Comparison of ENCODE assay signal across 9 mouse cellular contexts in the genomic region with DNA sequence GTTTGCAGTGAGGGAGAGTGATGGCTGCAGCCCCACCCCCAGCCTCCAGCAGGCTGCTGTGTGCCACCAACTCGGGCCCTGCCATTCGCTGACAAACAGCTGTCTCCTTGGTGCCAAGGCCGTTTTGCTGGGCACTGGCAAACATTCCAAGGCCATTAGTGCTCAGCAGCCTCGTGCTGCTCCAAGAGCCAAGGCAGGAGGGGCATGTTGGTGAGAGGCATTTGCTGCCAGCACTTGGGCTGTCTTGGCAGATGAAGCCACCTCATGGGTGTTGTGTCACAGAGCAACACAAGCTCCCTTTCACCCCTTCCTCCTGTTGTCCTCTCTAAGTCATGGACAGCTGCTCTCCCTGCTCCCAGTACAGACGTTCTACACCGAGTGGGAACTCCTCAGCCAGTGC. TPM values are rescaled to one million over a fixed set of nuclear protein-coding genes. Genes with fewer than 3 reads are reported as not detected.
DNase-seq lines count a peak whose midpoint lies in the region; ATAC-seq and TF ChIP-seq lines count a peak whose summit lies in the region.
"Had no signal": no experiment of that assay in that cellular context is flagged by ENCODE, and none has a peak within 500 bp of the region (broad histone marks: within the 10 kb centered on the region; RNA-seq: fewer than 3 reads in every experiment).

No protein-coding gene starts in this region.

- no peak overlapping the region for H3K27ac ChIP-seq in neural tube, embryonic 14.5 days (ENCODE audit: low read depth, low read length)
- H3K27ac ChIP-seq in stomach, postnatal 0 days (replicated peaks): no peak overlapping the region
- no peak overlapping the region for H3K27ac ChIP-seq in intestine, embryonic 15.5 days
- H3K27ac ChIP-seq: liver, embryonic 14.5 days had no signal

- TF ChIP-seq EP300 in stomach, postnatal 0 days (optimal IDR thresholded peaks at IDR 0.05): no peak

- peaks cover 7% of the 10 kb centered on the region for H3K4me1 ChIP-seq in neural tube, embryonic 14.5 days (ENCODE audit: control insufficient read depth, insufficient read depth, low read length)
- no peaks in the 10 kb centered on the region for H3K4me1 ChIP-seq in stomach, postnatal 0 days (replicated peaks; ENCODE audit: control insufficient read depth, insufficient read depth)
- 0 out of 2 replicates have a peak, but pooled peaks cover 2% of the 10 kb centered on the region for H3K4me1 ChIP-seq in intestine, embryonic 15.5 days (replicated peaks)

- no peak overlapping the region for H3K4me2 ChIP-seq in neural tube, embryonic 14.5 days (ENCODE audit: low read depth, low read length)
- no peak overlapping the region for H3K4me2 ChIP-seq in stomach, postnatal 0 days (replicated peaks; ENCODE audit: low read depth)
- no peak overlapping the region for H3K4me2 ChIP-seq in intestine, embryonic 15.5 days (replicated peaks)

- H3K36me3 ChIP-seq in neural tube, embryonic 14.5 days (ENCODE audit: control insufficient read depth, insufficient read depth, low read length): no peaks in the 10 kb centered on the region
- H3K36me3 ChIP-seq in stomach, postnatal 0 days (ENCODE audit: control insufficient read depth, insufficient read depth, low read length): no peaks in the 10 kb centered on the region
- H3K36me3 ChIP-seq in intestine, embryonic 15.5 days: no peaks in the 10 kb centered on the region

- no peaks in the 10 kb centered on the region for H3K27me3 ChIP-seq in neural tube, embryonic 14.5 days (ENCODE audit: control insufficient read depth, insufficient read depth, low read length)
- H3K27me3 ChIP-seq in stomach, postnatal 0 days (ENCODE audit: control insufficient read depth, insufficient read depth, low read length): no peaks in the 10 kb centered on the region
- no peaks in the 10 kb centered on the region for H3K27me3 ChIP-seq in intestine, embryonic 15.5 days (replicated peaks)

- no peak for TF ChIP-seq CTCF in stomach, postnatal 0 days (IDR thresholded peaks at IDR 0.05; ENCODE audit: low read depth)

- WGBS in neural tube, embryonic 14.5 days: 65% methylated on average over 6 of the region's 6 CpGs
- WGBS in stomach, postnatal 0 days: 61% methylated on average over 6 of the region's 6 CpGs
- 72% methylated on average over 6 of the region's 6 CpGs for WGBS in intestine, embryonic 15.5 days

- no peaks in the 10 kb centered on the region for H3K9me3 ChIP-seq in neural tube, embryonic 14.5 days (ENCODE audit: control insufficient read depth, low read length)
- no peaks in the 10 kb centered on the region for H3K9me3 ChIP-seq in stomach, postnatal 0 days (ENCODE audit: control insufficient read depth, low read length)
- no peaks in the 10 kb centered on the region for H3K9me3 ChIP-seq in intestine, embryonic 15.5 days

- H3K9ac ChIP-seq in neural tube, embryonic 14.5 days (replicated peaks; ENCODE audit: low read depth, low read length): no peak overlapping the region
- no peak overlapping the region for H3K9ac ChIP-seq in stomach, postnatal 0 days (ENCODE audit: low read length)
- no peak overlapping the region for H3K9ac ChIP-seq in intestine, embryonic 15.5 days
- H3K9ac ChIP-seq: liver, embryonic 14.5 days had no signal

- DNase-seq in cerebellum, adult 8-10 months: no peak
- no peak for DNase-seq in neural tube, embryonic 10.5 days (ENCODE audit: extremely low spot score, low spot score)
- DNase-seq in gastrocnemius, adult 8-10 months (ENCODE audit: low spot score in 2 of 2): peak; percentile 72 to 86
- peak; percentile 42 to 46 for DNase-seq in left cerebral cortex, postnatal 10 days (ENCODE audit: extremely low spot score in 1 of 2, low spot score in 2 of 2)
- no peak for DNase-seq in stomach, postnatal 0 days (ENCODE audit: low spot score)

- no peak overlapping the region for H3K4me3 ChIP-seq in neural tube, embryonic 14.5 days (ENCODE audit: low read depth, low read length)
- H3K4me3 ChIP-seq in stomach, postnatal 0 days (ENCODE audit: low read depth, low read length): no peak overlapping the region
- H3K4me3 ChIP-seq in intestine, embryonic 15.5 days (replicated peaks): no peak overlapping the region

- 0 out of 2 replicates have a peak, but pooled peaks have one; percentile 38 for ATAC-seq in cerebellum, adult (ENCODE audit: insufficient number of reproducible peaks, low FRiP score, low TSS enrichment)
- ATAC-seq in neural tube, embryonic 14.5 days (ENCODE audit: low read depth): peak; percentile 28; the same call in 1 of the 2 replicates
- ATAC-seq in stomach, postnatal 0 days (ENCODE audit: low FRiP score, low TSS enrichment): no peak
- ATAC-seq in intestine, embryonic 15.5 days: no peak

- intact Hi-C loops in left cerebral cortex, postnatal 10 days (cut with DNase I): no loop called here

RNA-seq across cellular contexts. Expression of a gene that starts 41.2 kb away (rescaled TPM):
- 46.5 and 60.0 TPM in 2 replicates for polyA plus RNA-seq in neural tube, embryonic 14.5 days (2014; fragmentation: Nextera tagmentation; extraction: Ambion mirVana)
- total RNA-seq in gastrocnemius, adult 8-10 months (2022): not detected
- 100 to 1,000 TPM; 303 to 333 TPM for total RNA-seq in left cerebral cortex, postnatal 10 days (2021)
- 0.53 and 0.63 TPM in 2 replicates for polyA plus RNA-seq in stomach, postnatal 0 days (2015; fragmentation: Nextera tagmentation; extraction: Ambion mirVana)
- 0.68 and 0.72 TPM in 2 replicates for polyA plus RNA-seq in intestine, embryonic 15.5 days (2015; fragmentation: Nextera tagmentation; extraction: Ambion mirVana)

Comparison
In these comparisons a context has a peak if more than half of its experiments do, and no peak if none do; other contexts are left out.
1. ATAC-seq: peak in cerebellum, adult (single experiment) and neural tube, embryonic 14.5 days (single experiment); none in stomach, postnatal 0 days (single experiment) and intestine, embryonic 15.5 days (single experiment).
2. DNase-seq: peak in gastrocnemius, adult 8-10 months (2 of 2) and left cerebral cortex, postnatal 10 days (2 of 2); none in cerebellum, adult 8-10 months (single experiment), neural tube, embryonic 10.5 days (single experiment) and stomach, postnatal 0 days (single experiment).
3. RNA of a gene that starts 41.2 kb away (polyA plus RNA-seq): 46.5 to 60.0 TPM in neural tube, embryonic 14.5 days; 0.68 to 0.72 TPM in intestine, embryonic 15.5 days and 0.53 to 0.63 TPM in stomach, postnatal 0 days; every median in the first group is over 10 times any median in the second.